Mouse (Mus musculus) heart, adult 11 months (tissue): ENCODE data around the gene Krt75.
"Not testable (repeated sequence)": the region's sequence is repeated elsewhere in the genome, so short reads cannot be mapped to it uniquely, and the experiment has no call there.

Experiments used
- DNase-seq: peaks from one replicate; pipeline ENCODE4 v3.0.0; 2022

The Krt75 gene

GRCm38 (mm10) chr15:101573796-101574345, at the start of gene Krt75:
TSS of gene Krt75 (minus strand) at chr15:101573904.
- DNase-seq = no peak

- DNase-seq = no peak
Observed at GRCm38 (mm10) chr15:101599123-101599522, 25.4 kb upstream of the Krt75 start.

GRCm38 (mm10) chr15:101588216-101588615, 14.5 kb upstream of the Krt75 start:
- DNase-seq = peak; percentile 66

GRCm38 (mm10) chr15:101584456-101584855, 10.8 kb upstream of the Krt75 start:
- peak; percentile 55 for DNase-seq

- peak; percentile 94 for DNase-seq
Observed at GRCm38 (mm10) chr15:101583211-101583965, 9.7 kb upstream of the Krt75 start.

- peak; percentile 17 for DNase-seq
Observed at GRCm38 (mm10) chr15:101581701-101582100, 8.0 kb upstream of the Krt75 start.

GRCm38 (mm10) chr15:101575506-101575905, 1.8 kb upstream of the Krt75 start:
- DNase-seq = peak; percentile 61

- no peak for DNase-seq
Observed at GRCm38 (mm10) chr15:101567780-101568179, 5.9 kb downstream of the Krt75 start.

GRCm38 (mm10) chr15:101562850-101563249, 10.9 kb downstream of the Krt75 start, which contains the start of gene Krt90:
TSS of gene Krt90 (minus strand) at chr15:101562950.
- DNase-seq = no peak

GRCm38 (mm10) chr15:101558034-101558646, 15.6 kb downstream of the Krt75 start:
- no peak for DNase-seq

GRCm38 (mm10) chr15:101553169-101553568, 20.5 kb downstream of the Krt75 start:
- DNase-seq = no peak

GRCm38 (mm10) chr15:101552188-101552587, 21.5 kb downstream of the Krt75 start:
- no peak for DNase-seq

GRCm38 (mm10) chr15:101550567-101550966, 23.1 kb downstream of the Krt75 start, which contains the start of gene Krt82:
TSS of gene Krt82 (minus strand) at chr15:101550667.
- DNase-seq = peak; percentile 68

GRCm38 (mm10) chr15:101544478-101544877, 29.2 kb downstream of the Krt75 start:
- DNase-seq = peak; percentile 77

GRCm38 (mm10) chr15:101542543-101542942, 31.2 kb downstream of the Krt75 start:
- DNase-seq = peak; percentile 79

GRCm38 (mm10) chr15:101538580-101538900, 35.2 kb downstream of the Krt75 start:
- DNase-seq = no peak

- peak; percentile 81 for DNase-seq
Observed at GRCm38 (mm10) chr15:101537864-101538579, 35.7 kb downstream of the Krt75 start.

- DNase-seq = no peak
Observed at GRCm38 (mm10) chr15:101536054-101536850, 37.5 kb downstream of the Krt75 start.

- DNase-seq = no peak
Observed at GRCm38 (mm10) chr15:101532720-101533119, 41.0 kb downstream of the Krt75 start, which contains the start of gene Krt84. TSS of gene Krt84 (minus strand) at chr15:101532820.

GRCm38 (mm10) chr15:101522556-101523232, 51.0 kb downstream of the Krt75 start:
- DNase-seq = no peak

- no peak for DNase-seq
Observed at GRCm38 (mm10) chr15:101519792-101520191, 53.9 kb downstream of the Krt75 start.

GRCm38 (mm10) chr15:101517161-101517560, 56.5 kb downstream of the Krt75 start, which contains the start of gene Gm49425:
TSS of gene Gm49425 (minus strand) at chr15:101517261.
- not testable (repeated sequence) for DNase-seq
